Mouse (Mus musculus): ENCODE results near the gene Zbtb40. TPM values are rescaled to one million over a fixed set of nuclear protein-coding genes. Genes with fewer than 3 reads are reported as not detected.

Gene Zbtb40
- polyA plus RNA-seq, 1 experiment from 2014 or later: 6.2 TPM

- no peaks in the 10 kb centered on the region for H3K9me3 ChIP-seq
- no peak for DNase-seq (ENCODE audit: extremely low spot score, low spot score)
- H3K27me3 ChIP-seq (ENCODE audit: poor library complexity, severe bottlenecking): peaks cover 44% of the 10 kb centered on the region
- no peak overlapping the region for H3K4me3 ChIP-seq
- H3K27ac ChIP-seq: no peak overlapping the region
- 91% methylated on average over 5 of the region's 5 CpGs for WGBS
- H3K4me1 ChIP-seq: peaks cover 24% of the 10 kb centered on the region
- no peaks in the 10 kb centered on the region for H3K36me3 ChIP-seq (replicated peaks)
These were observed 110.7 kb downstream of the Zbtb40 start for GRCm38 (mm10) chr4:136937935-136938334.

DNA sequence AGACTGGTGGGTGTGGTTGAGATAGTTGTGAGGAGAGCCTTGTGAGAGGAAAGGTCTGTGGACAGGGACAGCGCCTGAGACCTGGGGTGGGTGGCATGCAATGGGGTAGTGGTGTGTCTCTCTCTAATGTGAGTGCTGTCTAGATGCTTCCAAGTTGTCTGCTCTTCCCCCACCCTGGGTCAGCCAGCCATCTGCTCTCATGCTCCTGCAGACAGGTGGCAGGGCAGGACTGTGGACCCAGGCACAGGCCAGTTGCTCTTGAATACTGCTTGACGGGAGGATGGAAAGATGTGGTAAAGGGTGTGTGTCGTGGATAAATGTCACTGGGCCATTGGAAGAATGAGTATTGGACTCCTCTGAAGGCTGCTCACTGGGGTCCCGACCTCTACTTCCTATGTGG lies 111.3 kb downstream of the Zbtb40 start:
- Histone ChIP-seq H3K4me1 (peaks cover 18% of the 10 kb centered on the region), H3K27me3 (ENCODE audit: poor library complexity, severe bottlenecking) (peaks cover 41% of the 10 kb centered on the region), H3K36me3 (replicated peaks) (no peaks in the 10 kb centered on the region), H3K4me3 (no peak overlapping the region), H3K9me3 (no peaks in the 10 kb centered on the region), H3K27ac (no peak overlapping the region)
- DNase-seq (ENCODE audit: extremely low spot score, low spot score): no peak
- WGBS: 81% methylated on average over 4 of the region's 4 CpGs

GRCm38 (mm10) chr4:136934746-136935613 lies 113.6 kb downstream of the Zbtb40 start:
- H3K4me1 ChIP-seq: peaks cover 20% of the 10 kb centered on the region
- no peak for DNase-seq (ENCODE audit: extremely low spot score, low spot score)
- peaks cover 34% of the 10 kb centered on the region for H3K27me3 ChIP-seq (ENCODE audit: poor library complexity, severe bottlenecking)
- H3K27ac ChIP-seq: 0 out of 2 replicates have a peak overlapping the region, but pooled peaks have one; percentile 16
- H3K4me3 ChIP-seq: no peak overlapping the region
- H3K36me3 ChIP-seq (replicated peaks): no peaks in the 10 kb centered on the region
- no peaks in the 10 kb centered on the region for H3K9me3 ChIP-seq
- WGBS: 56% methylated on average over 18 of the region's 18 CpGs

- 92% methylated on average over 8 of the region's 8 CpGs for WGBS
- Histone ChIP-seq H3K27me3 (ENCODE audit: poor library complexity, severe bottlenecking) (peaks cover 53% of the 10 kb centered on the region), H3K36me3 (replicated peaks) (no peaks in the 10 kb centered on the region), H3K4me1 (peaks cover 33% of the 10 kb centered on the region), H3K4me3 (no peak overlapping the region), H3K27ac (no peak overlapping the region), H3K9me3 (no peaks in the 10 kb centered on the region)
- DNase-seq (ENCODE audit: extremely low spot score, low spot score): no peak
These were observed 118.1 kb downstream of the Zbtb40 start for GRCm38 (mm10) chr4:136930474-136930873.

Other genes starting within 250 kb of the Zbtb40 start
- gene Ephb2, start 212.8 kb downstream of the Zbtb40 start, polyA plus RNA-seq (2016; fragmentation: Nextera tagmentation; extraction: Ambion mirVana): 9.5 and 9.7 TPM in 2 replicates
- 15.1 and 15.5 TPM in 2 replicates for gene C1qb, start 162.6 kb downstream of the Zbtb40 start, polyA plus RNA-seq (2016; fragmentation: Nextera tagmentation; extraction: Ambion mirVana)
- 5.0 and 6.9 TPM in 2 replicates for gene C1qc, start 155.7 kb downstream of the Zbtb40 start, polyA plus RNA-seq (2016; fragmentation: Nextera tagmentation; extraction: Ambion mirVana)
- gene C1qa, start 150.0 kb downstream of the Zbtb40 start, polyA plus RNA-seq (2016; fragmentation: Nextera tagmentation; extraction: Ambion mirVana): 4.5 TPM in 2 replicates
- gene Epha8, start 92.0 kb downstream of the Zbtb40 start, polyA plus RNA-seq (2016; fragmentation: Nextera tagmentation; extraction: Ambion mirVana): 0.46 and 0.60 TPM in 2 replicates
- gene Wnt4, start 228.7 kb upstream of the Zbtb40 start, polyA plus RNA-seq (2016; fragmentation: Nextera tagmentation; extraction: Ambion mirVana): 0.81 and 0.84 TPM in 2 replicates

Data from forebrain, embryonic 10.5 days (tissue).